Mouse (Mus musculus): ENCODE results near the gene Ccdc80.

Ccdc80 gene

DNA sequence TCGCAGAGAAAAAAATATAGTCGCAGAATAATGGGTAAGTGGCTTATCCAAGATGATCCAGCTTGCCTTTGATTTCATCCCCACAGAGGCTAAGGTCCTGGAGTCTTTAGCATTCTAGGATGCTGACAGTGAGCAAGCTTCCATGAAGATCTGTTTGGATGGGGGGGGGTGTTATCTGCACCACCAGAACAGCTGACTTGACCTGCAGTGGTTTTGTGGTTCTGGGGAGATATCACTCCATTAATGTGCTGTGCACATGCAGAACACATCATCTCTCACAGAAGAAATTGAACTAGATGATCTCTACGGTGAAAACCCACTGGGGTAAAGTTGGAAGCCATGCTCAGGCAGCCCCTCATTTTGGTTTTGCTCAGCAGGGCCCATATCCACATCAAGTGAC, 24.0 kb downstream of the Ccdc80 start:
- no peak for DNase-seq (ENCODE audit: low spot score in 2 of 2)

DNA sequence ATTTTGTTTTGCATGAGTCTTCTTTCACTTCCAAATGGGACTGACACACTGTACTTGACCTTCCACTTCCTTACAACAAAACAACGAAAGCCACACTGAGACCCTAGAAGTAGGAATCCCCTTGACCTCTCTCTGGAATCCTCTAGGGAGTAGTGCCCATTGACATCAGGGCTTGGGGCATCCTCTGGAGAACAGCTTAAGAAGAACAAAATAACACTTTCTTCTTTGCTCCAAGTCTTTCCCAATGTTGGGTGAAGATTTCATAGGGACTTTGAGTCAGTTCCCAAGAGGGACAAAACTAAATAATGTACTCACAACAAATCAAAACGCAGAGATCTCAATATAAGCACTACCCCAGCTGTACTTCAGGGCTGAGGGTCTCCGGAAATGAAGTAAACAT, 25.6 kb downstream of the Ccdc80 start:
- DNase-seq (ENCODE audit: low spot score in 2 of 2), result no peak

DNA sequence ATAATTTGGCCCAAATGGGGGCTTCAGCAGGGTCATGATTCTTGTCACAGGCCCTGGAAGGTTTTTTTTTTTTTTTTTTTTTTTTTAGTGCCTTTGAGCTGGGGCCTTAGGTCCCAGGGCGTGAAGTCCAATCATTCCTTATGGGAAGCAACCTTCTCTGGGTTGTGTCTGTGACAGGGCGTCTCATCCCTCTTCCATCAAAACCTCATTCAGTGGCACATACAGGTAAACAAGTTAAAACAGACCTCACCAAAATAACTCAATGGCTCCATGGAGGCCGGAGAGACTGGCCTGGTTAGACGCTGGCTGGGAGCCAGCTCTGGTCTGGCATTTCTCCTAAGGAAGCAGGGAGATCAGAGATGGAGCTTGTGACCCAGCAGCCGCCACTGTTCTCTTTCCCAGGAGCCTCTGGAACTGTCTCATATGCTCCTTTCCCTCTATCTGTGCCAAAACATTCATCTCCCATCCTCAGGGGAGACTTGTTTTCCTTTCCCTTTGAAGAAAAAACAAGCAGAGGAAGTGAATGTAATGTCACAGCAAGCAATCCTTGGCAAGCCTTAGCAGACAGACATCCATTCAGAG, 27.7 kb downstream of the Ccdc80 start:
- DNase-seq (ENCODE audit: low spot score in 2 of 2), result peak; percentile 78 to 80

DNA sequence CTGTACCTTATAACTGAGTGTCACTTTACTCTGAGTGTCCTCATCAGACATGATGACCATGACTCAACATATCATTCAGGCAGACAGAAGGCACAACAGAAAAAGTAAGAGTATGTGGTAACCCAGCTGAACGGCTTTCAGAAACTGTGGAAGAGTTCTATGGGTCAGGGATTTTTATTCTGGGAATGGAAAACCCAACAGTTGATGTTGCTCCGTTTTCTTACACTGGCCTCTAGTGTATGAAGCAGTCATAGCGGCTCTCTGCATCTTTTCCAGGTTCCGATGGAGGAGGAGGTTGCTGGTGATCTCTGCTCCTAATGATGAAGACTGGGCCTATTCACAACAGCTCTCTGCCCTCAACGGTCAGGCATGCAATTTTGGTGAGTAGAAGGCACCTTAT, 29.4 kb downstream of the Ccdc80 start:
- peak; percentile 23 to 51 for DNase-seq (ENCODE audit: low spot score in 2 of 2)

DNA sequence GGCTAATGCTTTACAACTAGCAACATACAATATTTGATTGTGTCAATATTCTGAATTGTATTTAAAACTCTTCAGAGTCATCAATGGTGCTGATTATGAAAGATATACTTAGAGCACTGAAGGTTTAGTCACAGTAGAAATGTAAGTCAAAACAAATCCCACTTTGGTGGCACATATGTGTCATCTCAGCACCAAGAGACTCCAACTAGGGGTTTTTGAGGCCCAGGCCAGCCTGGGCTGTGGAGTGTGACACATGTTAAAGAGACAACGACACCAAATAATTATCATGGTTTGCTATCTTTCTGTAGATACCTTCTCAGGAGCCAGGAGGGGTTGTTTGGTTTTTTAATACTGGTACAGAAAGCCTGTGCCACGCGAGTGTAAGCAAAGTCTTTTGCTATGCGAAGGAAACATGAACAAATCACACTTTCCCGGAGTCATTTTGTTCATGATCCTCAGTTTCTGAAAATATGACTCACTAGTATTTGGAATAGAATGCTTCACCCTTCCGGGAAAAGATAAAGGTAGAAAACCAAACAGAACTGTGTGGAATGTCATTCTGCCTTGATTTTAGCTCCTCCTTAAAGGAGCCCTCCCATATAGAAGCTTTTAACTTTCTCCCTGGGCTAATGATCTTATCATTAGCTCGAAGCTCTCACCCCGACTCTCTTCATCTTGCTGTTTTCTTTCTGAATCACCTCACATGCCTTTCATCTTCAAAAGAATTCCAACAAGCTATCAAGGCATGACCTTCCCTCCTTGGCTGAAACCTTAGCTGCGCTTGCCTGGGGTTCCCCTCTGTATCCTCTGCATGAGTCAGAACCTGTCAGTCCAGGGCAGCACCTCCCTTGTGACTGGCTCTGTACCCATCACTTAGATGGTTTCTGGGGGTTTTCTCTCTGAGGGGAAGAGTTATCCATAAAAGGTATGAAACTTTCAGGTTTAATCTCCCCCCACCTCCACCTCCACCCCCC, 31.3 kb downstream of the Ccdc80 start:
- no peak for DNase-seq (ENCODE audit: low spot score in 2 of 2)

DNA sequence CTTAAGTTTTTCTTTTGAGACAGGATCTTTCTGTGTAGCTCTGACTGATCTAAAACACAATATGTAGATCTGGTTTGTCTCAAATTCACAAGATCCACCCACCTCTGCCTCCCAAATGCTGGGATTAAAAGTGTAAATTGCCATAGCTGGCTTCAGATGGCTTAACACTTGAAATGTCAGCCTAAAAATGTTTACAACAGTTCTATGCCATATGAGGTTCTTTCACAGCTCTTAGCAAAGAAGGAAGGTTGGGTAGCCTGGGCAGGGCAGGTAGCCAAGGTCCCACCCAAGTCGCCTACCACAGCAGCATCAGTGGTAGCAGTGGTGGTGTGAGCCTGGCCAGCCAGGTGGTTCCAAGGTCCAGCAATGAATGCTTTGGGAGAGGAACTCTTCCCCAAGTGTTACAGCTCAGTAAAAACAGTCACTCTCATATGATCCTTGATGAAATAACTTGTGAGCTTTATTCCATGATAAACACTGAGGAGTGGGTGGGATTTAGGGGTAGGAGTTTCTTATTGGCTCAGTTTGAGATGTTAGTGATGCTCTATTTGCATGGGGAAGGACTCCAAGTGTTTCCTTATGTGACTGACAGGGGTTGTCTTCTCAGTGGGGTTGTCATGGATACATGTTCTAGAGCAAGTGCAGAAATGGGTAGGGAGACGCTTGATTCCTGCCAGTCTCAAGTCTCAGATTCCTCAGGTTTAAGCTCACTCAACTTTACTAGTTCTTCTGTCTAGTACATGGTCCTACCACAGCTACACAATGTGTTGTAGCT, 34.9 kb downstream of the Ccdc80 start:
- DNase-seq (ENCODE audit: low spot score in 2 of 2), result no peak

DNA sequence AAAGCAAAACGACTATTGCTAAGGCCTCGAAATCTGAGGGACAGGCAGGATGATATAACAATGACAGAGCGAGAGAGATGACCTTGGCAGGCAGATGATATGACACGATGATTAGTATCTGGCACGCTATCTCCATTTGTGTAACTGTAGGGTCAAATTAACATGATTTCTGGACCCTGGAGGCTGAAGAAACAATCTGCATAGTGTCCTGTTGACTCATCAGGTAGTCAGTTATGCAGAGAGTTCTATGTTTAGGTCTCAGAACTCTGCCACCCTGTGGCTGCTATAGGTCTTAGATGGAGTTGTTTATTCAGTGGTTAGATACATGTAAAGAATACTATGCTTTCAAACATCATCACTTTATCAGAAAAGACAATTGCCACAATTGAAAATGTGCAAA, 48.5 kb downstream of the Ccdc80 start:
- DNase-seq (ENCODE audit: low spot score in 2 of 2), result no peak

DNA sequence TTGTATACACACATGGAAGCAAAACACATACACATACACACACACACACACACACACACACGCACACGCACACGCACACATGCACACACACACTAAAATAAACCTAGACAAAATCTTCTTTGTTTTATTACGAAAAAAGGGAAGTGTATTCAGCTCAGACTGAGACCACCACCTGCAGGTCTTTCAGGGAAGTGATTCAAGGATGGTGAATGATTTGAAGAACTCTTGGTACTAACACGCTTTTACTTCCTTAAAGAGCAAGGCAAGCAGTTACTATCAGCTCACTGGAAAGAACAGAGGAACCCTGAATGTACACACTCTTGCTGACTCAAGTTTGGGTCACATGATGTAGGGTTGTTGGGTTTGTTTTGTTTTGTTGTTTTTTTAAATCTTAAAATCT, 49.4 kb downstream of the Ccdc80 start:
- DNase-seq (ENCODE audit: low spot score in 2 of 2), result no peak

DNA sequence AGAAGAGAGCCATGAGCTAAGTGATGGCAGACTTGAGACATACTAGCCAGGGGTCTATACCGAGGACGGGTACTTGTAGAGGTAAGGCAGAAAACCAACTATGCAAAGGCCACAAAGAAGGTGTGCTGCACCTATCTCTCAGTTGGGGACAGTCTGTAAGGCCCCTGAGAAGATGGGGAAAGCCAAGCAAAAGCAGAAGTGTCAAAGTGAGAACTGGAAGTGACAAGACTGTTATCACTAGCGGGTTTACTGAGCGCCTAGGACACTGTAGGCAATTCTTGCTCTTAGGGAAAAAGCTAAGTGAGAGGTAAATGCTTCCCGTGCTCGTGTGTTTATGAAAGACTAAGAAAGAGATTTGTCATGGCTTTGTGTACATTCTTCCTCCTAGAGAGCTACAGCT, 51.9 kb downstream of the Ccdc80 start:
- DNase-seq (ENCODE audit: low spot score in 2 of 2), result no peak

DNA sequence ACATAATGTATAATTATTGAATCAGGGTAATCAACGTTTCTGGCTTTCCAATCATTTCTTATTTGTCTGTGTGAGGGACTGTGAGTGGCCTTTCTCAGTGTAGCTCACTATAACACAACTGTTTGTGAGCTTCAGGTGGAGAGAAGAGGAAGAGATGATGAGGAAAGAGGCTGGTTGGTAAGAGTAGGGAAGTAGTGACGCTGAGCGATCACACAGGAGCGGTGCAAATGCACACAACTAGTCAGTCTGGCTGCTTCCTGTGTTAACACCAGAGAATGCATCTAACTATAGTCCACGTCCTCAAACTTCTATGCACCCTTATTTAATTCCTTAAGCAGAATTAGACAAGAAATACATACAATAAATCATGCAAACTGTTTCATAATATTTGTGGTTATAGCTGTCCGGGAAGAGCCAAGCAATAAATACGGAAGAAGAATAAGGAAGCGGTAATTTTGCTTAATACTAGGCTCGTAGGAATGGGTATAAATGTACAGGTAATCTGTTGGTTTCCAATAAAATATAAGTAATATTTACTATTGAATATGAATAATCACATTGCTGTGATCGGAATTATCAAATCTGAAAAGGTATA, 55.4 kb downstream of the Ccdc80 start:
- no peak for DNase-seq (ENCODE audit: low spot score in 2 of 2)

DNA sequence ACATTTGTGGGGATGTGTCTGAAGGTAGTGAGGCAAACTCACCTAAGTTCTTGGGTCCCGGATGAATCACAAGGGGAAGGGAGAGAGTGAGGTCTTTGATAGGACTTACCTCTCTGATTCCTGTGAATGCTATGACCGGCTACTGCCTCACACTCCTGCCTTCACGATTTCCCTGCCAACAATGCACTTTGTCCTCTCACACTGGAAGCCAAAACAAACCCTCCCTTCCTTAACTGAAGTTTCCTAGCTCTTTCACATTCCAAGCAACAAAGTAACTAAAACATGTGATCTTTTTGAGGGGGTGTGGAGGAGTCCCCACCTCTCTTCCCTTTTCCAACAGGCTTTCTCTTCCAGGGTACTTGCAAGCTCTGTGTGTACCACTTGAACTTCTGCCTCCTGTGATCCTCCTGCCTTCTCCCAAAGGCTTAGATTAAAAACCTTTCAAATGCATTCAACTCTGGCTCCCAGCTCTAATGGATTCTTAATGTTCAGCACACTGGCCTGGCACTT, 61.6 kb downstream of the Ccdc80 start:
- DNase-seq (ENCODE audit: low spot score in 2 of 2), result no peak

DNA sequence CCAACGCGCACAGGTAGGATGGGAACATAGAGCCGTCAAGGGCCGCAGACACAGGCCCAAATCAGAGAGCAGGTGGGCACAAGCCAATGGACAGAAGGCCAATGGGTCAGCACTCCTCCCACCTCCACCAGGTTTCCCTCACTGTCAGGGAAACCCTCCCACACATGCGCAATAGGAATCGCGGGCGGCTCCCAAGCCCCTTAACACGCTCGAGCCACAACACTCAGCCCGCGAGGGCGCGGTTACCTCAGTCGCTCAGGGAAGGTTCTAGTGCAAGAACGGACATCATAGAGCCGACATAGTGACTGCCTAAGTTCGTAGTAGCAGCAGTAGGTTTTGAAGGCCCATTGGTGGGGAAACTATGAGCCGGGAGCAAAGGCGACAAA, 64.9 kb downstream of the Ccdc80 start:
- DNase-seq (ENCODE audit: low spot score in 2 of 2), result peak; percentile 62 to 74

DNA sequence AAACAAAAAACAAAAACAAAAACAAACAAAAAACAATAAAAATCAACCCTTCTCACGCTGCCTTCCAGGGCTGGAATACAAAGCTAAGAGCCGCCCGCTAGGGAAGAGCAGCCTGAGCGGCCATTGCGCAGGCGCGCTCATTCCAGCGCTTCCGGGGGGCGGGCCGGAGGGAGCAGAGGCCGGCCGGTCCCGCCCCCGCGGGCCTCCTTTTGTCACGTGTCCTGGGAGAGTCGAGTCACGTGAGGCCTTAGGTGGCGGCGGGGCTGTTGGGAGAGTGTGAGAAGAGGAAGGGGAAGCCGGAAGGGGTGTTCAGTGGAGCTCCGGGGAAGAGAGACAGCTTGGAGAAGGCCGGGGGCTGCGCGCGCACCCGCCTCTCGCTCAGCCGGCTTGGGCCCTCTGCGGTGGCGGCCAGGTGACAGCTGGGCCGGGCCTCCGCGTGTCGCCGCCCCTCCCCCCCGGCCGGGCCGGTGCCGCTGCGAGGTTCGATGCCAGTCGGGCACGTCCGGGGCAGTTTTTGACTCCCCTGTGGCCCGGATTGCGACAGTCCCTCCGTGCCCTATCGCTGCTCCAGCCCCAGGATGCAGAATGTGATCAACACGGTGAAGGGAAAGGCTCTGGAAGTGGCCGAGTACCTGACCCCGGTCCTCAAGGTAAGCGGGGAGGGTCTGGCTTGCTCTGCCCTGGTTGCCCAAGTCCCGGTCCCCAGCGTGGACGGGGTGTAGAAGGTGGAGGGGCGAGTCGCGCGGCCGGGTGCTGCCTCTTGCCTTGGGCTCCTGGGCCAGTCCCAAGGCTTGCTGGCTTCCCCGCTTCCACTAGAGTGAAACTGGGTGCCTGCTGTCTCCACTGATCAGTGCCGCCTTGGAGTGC, 65.6 kb downstream of the Ccdc80 start, which contains the start of the genes Slc35a5 and Atg3:
Gene Slc35a5, minus strand, starts transcription at position 185 of the 867 bp plus-strand sequence.
Gene Atg3, plus strand, starts transcription at position 264 of the 867 bp plus-strand sequence.
- DNase-seq (ENCODE audit: low spot score in 2 of 2), result peak; percentile 95 to 97

DNA sequence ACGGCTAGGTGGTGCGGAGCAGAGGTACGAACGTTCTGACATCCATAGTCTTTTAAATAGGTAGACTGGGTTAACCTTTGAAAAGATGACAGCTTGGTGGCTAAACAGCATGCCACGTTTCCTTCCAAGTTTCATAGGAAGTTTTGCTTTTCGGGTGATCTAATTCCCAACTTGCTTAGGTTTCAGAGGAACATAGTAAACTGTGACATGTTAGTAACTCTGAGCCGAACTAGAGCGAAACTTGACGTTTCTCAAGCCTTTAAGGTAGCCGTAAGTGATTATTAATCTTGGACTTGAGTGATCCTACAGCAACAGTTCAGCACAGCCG, 66.2 kb downstream of the Ccdc80 start:
- no peak for DNase-seq (ENCODE audit: low spot score in 2 of 2)
